Mouse (Mus musculus): ENCODE data around the gene Immp2l. TPM values are rescaled to one million over a fixed set of nuclear protein-coding genes. Genes with fewer than 3 reads are reported as not detected.
"Not testable (repeated sequence)": the region's sequence is repeated elsewhere in the genome, so short reads cannot be mapped to it uniquely, and the experiment has no call there.

Gene Immp2l
- total RNA-seq, 4 experiments from 2014 or later: 5.6 to 10.6 (median 8.0) TPM

GRCm38 (mm10) chr12:41668280-41668679 is 644.4 kb downstream of the Immp2l start:
- DNase-seq (ENCODE audit: low spot score in 2 of 2): no peak

- no peak for DNase-seq (ENCODE audit: low spot score in 2 of 2)
Observed at GRCm38 (mm10) chr12:41669481-41669880, 645.6 kb downstream of the Immp2l start.

GRCm38 (mm10) chr12:41674861-41675260 is 651.0 kb downstream of the Immp2l start:
- DNase-seq (ENCODE audit: low spot score in 2 of 2): no peak

- DNase-seq (ENCODE audit: low spot score in 2 of 2): no peak
Observed at GRCm38 (mm10) chr12:41680141-41680540, 656.3 kb downstream of the Immp2l start.

- no peak for DNase-seq (ENCODE audit: low spot score in 2 of 2)
Observed at GRCm38 (mm10) chr12:41682141-41682540, 658.3 kb downstream of the Immp2l start.

GRCm38 (mm10) chr12:41689809-41690208 is 665.9 kb downstream of the Immp2l start:
- no peak for DNase-seq (ENCODE audit: low spot score in 2 of 2)

- DNase-seq (ENCODE audit: low spot score in 2 of 2): no peak
Observed at GRCm38 (mm10) chr12:41710608-41711007, 686.7 kb downstream of the Immp2l start.

GRCm38 (mm10) chr12:41716946-41717345 is 693.1 kb downstream of the Immp2l start:
- DNase-seq (ENCODE audit: low spot score in 2 of 2): no peak

GRCm38 (mm10) chr12:41724585-41724984 is 700.7 kb downstream of the Immp2l start:
- DNase-seq (ENCODE audit: low spot score in 2 of 2): no peak

GRCm38 (mm10) chr12:41726720-41727119 is 702.8 kb downstream of the Immp2l start:
- DNase-seq (ENCODE audit: low spot score in 2 of 2): no peak

GRCm38 (mm10) chr12:41727221-41727620 is 703.3 kb downstream of the Immp2l start:
- DNase-seq (ENCODE audit: low spot score in 2 of 2): peak in 1 of 2 experiments; percentile 5

GRCm38 (mm10) chr12:41727764-41728338 is 704.0 kb downstream of the Immp2l start:
- no peak for DNase-seq (ENCODE audit: low spot score in 2 of 2)

GRCm38 (mm10) chr12:41728467-41728866 is 704.6 kb downstream of the Immp2l start:
- DNase-seq (ENCODE audit: low spot score in 2 of 2): no peak

GRCm38 (mm10) chr12:41729780-41730179 is 705.9 kb downstream of the Immp2l start:
- no peak for DNase-seq (ENCODE audit: low spot score in 2 of 2)

- no peak for DNase-seq (ENCODE audit: low spot score in 2 of 2)
Observed at GRCm38 (mm10) chr12:41733168-41733567, 709.3 kb downstream of the Immp2l start.

- DNase-seq (ENCODE audit: low spot score in 2 of 2): no peak
Observed at GRCm38 (mm10) chr12:41742887-41743286, 719.0 kb downstream of the Immp2l start.

GRCm38 (mm10) chr12:41763396-41763795 is 739.5 kb downstream of the Immp2l start:
- no peak for DNase-seq (ENCODE audit: low spot score in 2 of 2)

- DNase-seq (ENCODE audit: low spot score in 2 of 2): no peak
Observed at GRCm38 (mm10) chr12:41773961-41774360, 750.1 kb downstream of the Immp2l start.

GRCm38 (mm10) chr12:41774623-41775323 is 750.9 kb downstream of the Immp2l start:
- no peak for DNase-seq (ENCODE audit: low spot score in 2 of 2)

- DNase-seq (ENCODE audit: low spot score in 2 of 2): not testable (repeated sequence)
Observed at GRCm38 (mm10) chr12:41777762-41778161, 753.9 kb downstream of the Immp2l start.

GRCm38 (mm10) chr12:41793681-41794080 is 769.8 kb downstream of the Immp2l start:
- DNase-seq (ENCODE audit: low spot score in 2 of 2): not testable (repeated sequence)

- DNase-seq (ENCODE audit: low spot score in 2 of 2): no peak
Observed at GRCm38 (mm10) chr12:41829517-41829916, 805.6 kb downstream of the Immp2l start.

GRCm38 (mm10) chr12:41831731-41832130 is 807.8 kb downstream of the Immp2l start:
- no peak for DNase-seq (ENCODE audit: low spot score in 2 of 2)
